Mouse (Mus musculus) right cerebral cortex, postnatal 10 days (tissue): ENCODE measurements at regions not wholly inside any gene's neighbourhood (a gene's known extent, or its start where the extent isn't known, plus 50 kb on each side); places are given as distances from the start of the nearest gene placed in this dataset.
A peak's percentile ranks its signal among the peaks of the same experiment; 100 is the strongest.

Experiments
- DNase-seq, 2 experiments: peaks; one replicate each; pipeline ENCODE4 v3.0.0; 2021; ENCODE audit warnings: low spot score in 2 of 2

GRCm38 (mm10) chr9:83273361-83273975, 127.0 kb upstream of the Hmgn3 start:
- DNase-seq: peak; percentile 36 to 54

GRCm38 (mm10) chr9:83265736-83266135, 119.3 kb upstream of the Hmgn3 start:
- DNase-seq: no peak

- DNase-seq: no peak
Observed at GRCm38 (mm10) chr9:83259511-83259910, 113.0 kb upstream of the Hmgn3 start.

GRCm38 (mm10) chr9:83258986-83259385, 112.5 kb upstream of the Hmgn3 start:
- no peak for DNase-seq

- DNase-seq: no peak
Observed at GRCm38 (mm10) chr9:83258476-83258875, 112.0 kb upstream of the Hmgn3 start.

- DNase-seq: no peak
Observed at GRCm38 (mm10) chr9:83254356-83254755, 107.9 kb upstream of the Hmgn3 start.

- no peak for DNase-seq
Observed at GRCm38 (mm10) chr9:83253789-83254188, 107.3 kb upstream of the Hmgn3 start.

GRCm38 (mm10) chr9:83251793-83252192, 105.3 kb upstream of the Hmgn3 start:
- DNase-seq: no peak

GRCm38 (mm10) chr9:83249871-83250270, 103.4 kb upstream of the Hmgn3 start:
- no peak for DNase-seq

GRCm38 (mm10) chr9:83248164-83248730, 101.8 kb upstream of the Hmgn3 start:
- DNase-seq: no peak

- DNase-seq: no peak
Observed at GRCm38 (mm10) chr9:83247066-83247668, 100.7 kb upstream of the Hmgn3 start.

GRCm38 (mm10) chr9:83241119-83241518, 94.6 kb upstream of the Hmgn3 start:
- DNase-seq: no peak

GRCm38 (mm10) chr9:83239097-83239496, 92.6 kb upstream of the Hmgn3 start:
- no peak for DNase-seq

GRCm38 (mm10) chr9:83221866-83222265, 75.4 kb upstream of the Hmgn3 start:
- DNase-seq: no peak

- no peak for DNase-seq
Observed at GRCm38 (mm10) chr9:83202583-83202982, 56.1 kb upstream of the Hmgn3 start.

- no peak for DNase-seq
Observed at GRCm38 (mm10) chr9:83199771-83200170, 53.3 kb upstream of the Hmgn3 start.

GRCm38 (mm10) chr9:83199176-83199575, 52.7 kb upstream of the Hmgn3 start:
- no peak for DNase-seq

GRCm38 (mm10) chr9:83197013-83197412, 50.5 kb upstream of the Hmgn3 start:
- no peak for DNase-seq
